Mouse (Mus musculus) limb, embryonic 12.5 days (tissue): ENCODE measurements around the gene Meis2. TPM values are rescaled to one million over a fixed set of nuclear protein-coding genes. Genes with fewer than 3 reads are reported as not detected.

Experiments used
- ATAC-seq: fragments of 200-750 bp; cut with Nextera tagmentation; 2 replicates; pipeline ENCODE4 v1.8.0; 2017; ENCODE audit warnings: low read depth, moderate TSS enrichment; ENCODE audit not compliant: insufficient number of reproducible peaks, insufficient read depth, low FRiP score, low TSS enrichment
- H3K27ac ChIP-seq: fragments of 300-500 bp; sonication (generic); 2 replicates; pipeline ENCODE4 v1.5.1; 2016; ENCODE audit warnings: mild to moderate bottlenecking, moderate library complexity
- H3K27me3 ChIP-seq: fragments of 300-500 bp; sonication (generic); 2 replicates; pipeline ENCODE4 v1.6.1; 2016; ENCODE audit warnings: mild to moderate bottlenecking, moderate library complexity
- H3K36me3 ChIP-seq: fragments of 300-500 bp; sonication (generic); 2 replicates; pipeline ENCODE4 v1.6.1; 2016; ENCODE audit warnings: mild to moderate bottlenecking, moderate library complexity
- H3K4me1 ChIP-seq: fragments of 300-500 bp; sonication (generic); replicated peaks from 2 replicates; pipeline ENCODE4 v1.6.1; 2016
- H3K4me2 ChIP-seq: fragments of 300-500 bp; sonication (generic); 2 replicates; pipeline ENCODE4 v1.6.1; 2016; ENCODE audit warnings: mild to moderate bottlenecking, moderate library complexity
- H3K4me3 ChIP-seq: fragments of 300-500 bp; sonication (generic); replicated peaks from 2 replicates; pipeline ENCODE4 v1.5.1; 2016; ENCODE audit warnings: mild to moderate bottlenecking
- H3K9ac ChIP-seq: fragments of 300-500 bp; sonication (generic); replicated peaks from 2 replicates; pipeline ENCODE4 v1.6.1; 2016; ENCODE audit warnings: mild to moderate bottlenecking, moderate library complexity
- H3K9me3 ChIP-seq: fragments of 300-500 bp; sonication (generic); 2 replicates; pipeline ENCODE4 v1.6.1; 2016; ENCODE audit warnings: mild to moderate bottlenecking, moderate library complexity
- WGBS: fragments of 180-500 bp; shearing (Covaris S2); methylation state at CpG from one replicate; pipeline ENCODE4 v1.1.7; 2016; 5-methylcytosine and 5-hydroxymethylcytosine counted together
- polyA plus RNA-seq: library from polyadenylated mRNA; unstranded; fragments of >200 nt; fragmentation: Nextera tagmentation; extraction: Ambion mirVana; gene quantifications from 2 replicates; pipeline ENCODE4 v1.2.1, GENCODE M21; 2016

Gene Meis2
- polyA plus RNA-seq, 1 experiment from 2014 or later: 20.5 TPM

GRCm38 (mm10) chr2:115993877-115994276, 71.8 kb downstream of the Meis2 start:
- Histone ChIP-seq H3K9me3 (no peaks in the 10 kb centered on the region), H3K36me3 (no peaks in the 10 kb centered on the region), H3K4me2 (no peak overlapping the region), H3K27ac (no peak overlapping the region), H3K27me3 (peaks cover 21% of the 10 kb centered on the region), H3K4me1 (no peaks in the 10 kb centered on the region), H3K9ac (no peak overlapping the region), H3K4me3 (no peak overlapping the region)
- WGBS: 69% methylated on average over 4 of the region's 4 CpGs
- ATAC-seq: no peak

- no peak overlapping the region for H3K27ac ChIP-seq
- WGBS: 88% methylated on average over 6 of the region's 6 CpGs
- ATAC-seq: no peak
- H3K4me3 ChIP-seq: no peak overlapping the region
- H3K27me3 ChIP-seq: no peaks in the 10 kb centered on the region
- no peaks in the 10 kb centered on the region for H3K36me3 ChIP-seq
- H3K9me3 ChIP-seq: no peaks in the 10 kb centered on the region
- H3K4me2 ChIP-seq: no peak overlapping the region
- H3K9ac ChIP-seq: no peak overlapping the region
- no peaks in the 10 kb centered on the region for H3K4me1 ChIP-seq
These were observed 76.4 kb downstream of the Meis2 start for GRCm38 (mm10) chr2:115989249-115989648.

GRCm38 (mm10) chr2:115988448-115988847, 77.2 kb downstream of the Meis2 start:
- Histone ChIP-seq H3K4me1 (no peaks in the 10 kb centered on the region), H3K27me3 (no peaks in the 10 kb centered on the region), H3K4me3 (no peak overlapping the region), H3K27ac (no peak overlapping the region), H3K9ac (no peak overlapping the region), H3K9me3 (no peaks in the 10 kb centered on the region), H3K36me3 (no peaks in the 10 kb centered on the region), H3K4me2 (no peak overlapping the region)
- no peak for ATAC-seq
- WGBS: 85% methylated on average over 4 of the region's 4 CpGs

- Histone ChIP-seq H3K4me2 (no peak overlapping the region), H3K9ac (no peak overlapping the region), H3K27me3 (no peaks in the 10 kb centered on the region), H3K4me1 (0 out of 2 replicates have a peak, but pooled peaks cover 2% of the 10 kb centered on the region), H3K4me3 (no peak overlapping the region), H3K9me3 (no peaks in the 10 kb centered on the region), H3K27ac (no peak overlapping the region), H3K36me3 (no peaks in the 10 kb centered on the region)
- ATAC-seq: no peak
- 79% methylated on average over 9 of the region's 9 CpGs for WGBS
These were observed 80.7 kb downstream of the Meis2 start for GRCm38 (mm10) chr2:115984952-115985351.

- Histone ChIP-seq H3K27me3 (no peaks in the 10 kb centered on the region), H3K9ac (no peak overlapping the region), H3K4me3 (no peak overlapping the region), H3K4me2 (no peak overlapping the region), H3K4me1 (peaks cover 6% of the 10 kb centered on the region; the same call in 1 of the 2 replicates), H3K36me3 (no peaks in the 10 kb centered on the region), H3K27ac (no peak overlapping the region), H3K9me3 (no peaks in the 10 kb centered on the region)
- no peak for ATAC-seq
- WGBS: 80% methylated on average over 4 of the region's 4 CpGs
These were observed 81.2 kb downstream of the Meis2 start for GRCm38 (mm10) chr2:115984487-115984886.

GRCm38 (mm10) chr2:115980490-115980889, 85.1 kb downstream of the Meis2 start:
- Histone ChIP-seq H3K9me3 (no peaks in the 10 kb centered on the region), H3K4me3 (no peak overlapping the region), H3K27ac (no peak overlapping the region), H3K36me3 (no peaks in the 10 kb centered on the region), H3K4me1 (peaks cover 17% of the 10 kb centered on the region; the same call in 1 of the 2 replicates), H3K9ac (no peak overlapping the region), H3K27me3 (peaks cover 5% of the 10 kb centered on the region; the same call in 1 of the 2 replicates), H3K4me2 (no peak overlapping the region)
- ATAC-seq: no peak

- Histone ChIP-seq H3K4me1 (peaks cover 17% of the 10 kb centered on the region; the same call in 1 of the 2 replicates), H3K27ac (no peak overlapping the region)
- WGBS: 49% methylated on average over 14 of the region's 14 CpGs
These were observed 85.8 kb downstream of the Meis2 start for GRCm38 (mm10) chr2:115979683-115980476.

GRCm38 (mm10) chr2:115978666-115979065, 87.0 kb downstream of the Meis2 start:
- no peaks in the 10 kb centered on the region for H3K9me3 ChIP-seq
- no peak overlapping the region for H3K9ac ChIP-seq
- no peak for ATAC-seq
- peaks cover 5% of the 10 kb centered on the region; the same call in 1 of the 2 replicates for H3K27me3 ChIP-seq
- H3K27ac ChIP-seq: no peak overlapping the region
- 30% methylated on average over 5 of the region's 5 CpGs for WGBS
- H3K36me3 ChIP-seq: no peaks in the 10 kb centered on the region
- peaks cover 17% of the 10 kb centered on the region; the same call in 1 of the 2 replicates for H3K4me1 ChIP-seq
- H3K4me3 ChIP-seq: no peak overlapping the region
- no peak overlapping the region for H3K4me2 ChIP-seq

More at GRCm38 (mm10) chr2:115979683-115980476, 85.8 kb downstream of the Meis2 start:
- no peaks in the 10 kb centered on the region for H3K9me3 ChIP-seq
- no peak overlapping the region for H3K9ac ChIP-seq
- no peaks in the 10 kb centered on the region for H3K36me3 ChIP-seq
- H3K27me3 ChIP-seq: peaks cover 5% of the 10 kb centered on the region; the same call in 1 of the 2 replicates
- ATAC-seq: 0 out of 2 replicates have a peak, but pooled peaks have one; percentile 52
- H3K4me2 ChIP-seq: no peak overlapping the region
- no peak overlapping the region for H3K4me3 ChIP-seq

- H3K4me3 ChIP-seq: no peak overlapping the region
These were observed 94.3 kb downstream of the Meis2 start for GRCm38 (mm10) chr2:115971296-115971805.

GRCm38 (mm10) chr2:115970091-115970820, 95.4 kb downstream of the Meis2 start:
- Histone ChIP-seq H3K9ac (no peak overlapping the region), H3K9me3 (no peaks in the 10 kb centered on the region), H3K4me2 (no peak overlapping the region), H3K27me3 (no peaks in the 10 kb centered on the region), H3K27ac (no peak overlapping the region), H3K4me3 (no peak overlapping the region), H3K36me3 (no peaks in the 10 kb centered on the region), H3K4me1 (no peaks in the 10 kb centered on the region)
- 86% methylated on average over 9 of the region's 9 CpGs for WGBS
- ATAC-seq: no peak

More at GRCm38 (mm10) chr2:115971296-115971805, 94.3 kb downstream of the Meis2 start:
- no peak overlapping the region for H3K4me2 ChIP-seq
- no peaks in the 10 kb centered on the region for H3K4me1 ChIP-seq
- no peak for ATAC-seq
- 94% methylated on average over 3 of the region's 3 CpGs for WGBS
- H3K9me3 ChIP-seq: no peaks in the 10 kb centered on the region
- no peaks in the 10 kb centered on the region for H3K27me3 ChIP-seq
- no peak overlapping the region for H3K9ac ChIP-seq
- H3K27ac ChIP-seq: no peak overlapping the region
- H3K36me3 ChIP-seq: no peaks in the 10 kb centered on the region

- 63% methylated on average over 8 of the region's 8 CpGs for WGBS
- Histone ChIP-seq H3K27me3 (no peaks in the 10 kb centered on the region), H3K9me3 (no peaks in the 10 kb centered on the region), H3K9ac (no peak overlapping the region), H3K4me2 (no peak overlapping the region), H3K36me3 (no peaks in the 10 kb centered on the region), H3K27ac (no peak overlapping the region), H3K4me1 (no peaks in the 10 kb centered on the region), H3K4me3 (no peak overlapping the region)
- ATAC-seq: no peak
These were observed 96.4 kb downstream of the Meis2 start for GRCm38 (mm10) chr2:115969201-115969600.
